Mouse (Mus musculus): Measurements from ENCODE around the gene Klrg2.

DNA sequence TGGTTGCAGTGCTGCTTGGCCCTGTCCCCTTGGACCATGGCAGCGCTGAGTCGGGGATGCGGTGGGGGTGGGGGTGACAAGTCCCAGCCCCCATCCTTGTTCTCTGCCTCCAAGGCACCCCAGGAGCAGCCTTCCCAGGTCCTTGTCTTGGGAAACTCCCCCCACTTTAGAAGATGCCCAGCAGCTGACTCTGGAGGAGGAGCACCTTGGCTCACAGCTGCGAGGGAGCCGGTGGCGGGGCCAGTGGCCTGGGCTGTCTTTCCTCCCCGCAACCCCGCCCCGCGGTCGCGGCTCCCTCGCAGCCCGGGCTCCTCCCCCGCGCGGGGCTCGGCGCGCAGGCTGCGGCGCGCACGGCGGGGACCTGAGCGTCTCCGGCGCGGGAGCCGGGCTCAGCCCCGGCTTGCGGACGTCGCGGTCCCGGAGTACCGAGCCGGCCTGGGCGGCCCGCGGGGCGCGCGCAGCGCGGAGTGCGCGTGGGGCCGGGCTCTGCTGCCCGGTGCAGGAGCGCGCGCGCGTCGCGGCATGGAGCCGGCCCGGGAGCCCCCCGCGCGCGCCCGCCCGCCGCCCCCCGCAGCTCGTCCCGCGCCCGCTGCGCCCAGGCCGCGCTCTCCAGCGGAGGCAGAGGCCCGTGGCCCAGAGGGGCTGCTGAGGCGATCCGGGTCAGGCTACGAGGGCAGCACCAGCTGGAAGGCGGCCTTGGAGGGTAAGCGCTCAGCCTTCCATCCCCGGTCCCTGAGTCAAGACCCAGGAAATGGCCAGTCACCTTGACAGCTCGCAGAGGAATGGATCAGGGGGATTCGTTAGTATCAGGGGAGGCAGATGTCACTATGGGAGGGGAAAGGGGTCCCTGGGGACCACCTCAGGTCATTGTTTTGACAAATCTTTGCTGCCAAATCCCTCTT lies 25.9 kb upstream of the Klrg2 start, which contains the start of gene Clec2l:
- TF ChIP-seq EP300 (IDR thresholded peaks at IDR 0.05; ENCODE audit: low read length) (no peak), CTCF (conservative IDR thresholded peaks at IDR 0.05 in 1 of 2, IDR thresholded peaks at IDR 0.05 in 1 of 2; ENCODE audit: low read depth in 2 of 2, low read length in 2 of 2) (no peak), POLR2A (IDR thresholded peaks at IDR 0.05; ENCODE audit: low read depth, low read length) (no peak), HCFC1 (IDR thresholded peaks at IDR 0.05; ENCODE audit: low read depth, low read length) (no peak), ZMIZ1 (IDR thresholded peaks at IDR 0.05; ENCODE audit: low read depth, low read length) (no peak), MAZ (IDR thresholded peaks at IDR 0.05; ENCODE audit: low read depth, low read length) (no peak), UBTF (IDR thresholded peaks at IDR 0.05; ENCODE audit: low read depth, low read length) (no peak), PAX5 (IDR thresholded peaks at IDR 0.05; ENCODE audit: low read length) (no peak), TCF12 (IDR thresholded peaks at IDR 0.05; ENCODE audit: low read depth, low read length) (no peak), MAX (IDR thresholded peaks at IDR 0.05; ENCODE audit: low read length) (no peak), JUND (conservative IDR thresholded peaks at IDR 0.05; ENCODE audit: low read depth, low read length) (no peak)

Data from CH12.LX (cell line).